Mouse (Mus musculus) neural tube, embryonic 15.5 days (tissue): ENCODE results near the gene Zswim3. TPM values are rescaled to one million over a fixed set of nuclear protein-coding genes. Genes with fewer than 3 reads are reported as not detected.
"Not testable (repeated sequence)": the region's sequence is repeated elsewhere in the genome, so short reads cannot be mapped to it uniquely, and the experiment has no call there.

Experiments used
- ATAC-seq: fragments of 200-750 bp; cut with Nextera tagmentation; 2 replicates; pipeline ENCODE4 v1.8.0; 2017; ENCODE audit warnings: mild to moderate bottlenecking, moderate TSS enrichment, moderate library complexity; ENCODE audit not compliant: low FRiP score
- H3K27ac ChIP-seq: fragments of 300-500 bp; sonication (generic); replicated peaks from 2 replicates; pipeline ENCODE4 v1.5.1; 2015; ENCODE audit warnings: mild to moderate bottlenecking, inconsistent platforms
- H3K27me3 ChIP-seq: fragments of 300-500 bp; sonication (generic); replicated peaks from 2 replicates; pipeline ENCODE4 v1.6.1; 2015; ENCODE audit warnings: inconsistent platforms
- H3K36me3 ChIP-seq: fragments of 300-500 bp; sonication (generic); 2 replicates; pipeline ENCODE4 v1.6.1; 2015; ENCODE audit warnings: inconsistent platforms
- H3K4me1 ChIP-seq: fragments of 300-500 bp; sonication (generic); 2 replicates; pipeline ENCODE4 v1.6.1; 2015; ENCODE audit warnings: inconsistent platforms
- H3K4me2 ChIP-seq: fragments of 300-500 bp; sonication (generic); 2 replicates; pipeline ENCODE4 v1.6.1; 2015; ENCODE audit warnings: inconsistent platforms, mild to moderate bottlenecking, moderate library complexity
- H3K4me3 ChIP-seq: fragments of 300-500 bp; sonication (generic); replicated peaks from 2 replicates; pipeline ENCODE4 v1.5.1; 2015; ENCODE audit warnings: mild to moderate bottlenecking, inconsistent platforms
- H3K9ac ChIP-seq: fragments of 300-500 bp; sonication (generic); replicated peaks from 2 replicates; pipeline ENCODE4 v1.6.1; 2015; ENCODE audit warnings: mild to moderate bottlenecking, inconsistent platforms
- H3K9me3 ChIP-seq: fragments of 300-500 bp; sonication (generic); replicated peaks from 2 replicates; pipeline ENCODE4 v1.6.1; 2016; ENCODE audit warnings: inconsistent platforms
- WGBS: fragments of 180-500 bp; shearing (Covaris S2); methylation state at CpG from one replicate; pipeline ENCODE4 v1.1.7; 2015; ENCODE audit warnings: mixed read lengths; 5-methylcytosine and 5-hydroxymethylcytosine counted together
- polyA plus RNA-seq: library from polyadenylated mRNA; unstranded; fragments of >200 nt; fragmentation: Nextera tagmentation; extraction: Ambion mirVana; gene quantifications from 2 replicates; pipeline ENCODE4 v1.2.1, GENCODE M21; 2015

Gene Zswim3
- polyA plus RNA-seq, 1 experiment from 2014 or later, result 16.2 TPM

GRCm38 (mm10) chr2:164859155-164859554 lies 54.3 kb downstream of the Zswim3 start:
- H3K4me3 ChIP-seq, result no peak overlapping the region
- H3K4me1 ChIP-seq, result peaks cover 28% of the 10 kb centered on the region
- WGBS, result 50% methylated on average over 2 of the region's 2 CpGs
- ATAC-seq, result no peak
- no peaks in the 10 kb centered on the region for H3K9me3 ChIP-seq
- peaks cover 51% of the 10 kb centered on the region for H3K27me3 ChIP-seq
- no peak overlapping the region for H3K4me2 ChIP-seq
- no peak overlapping the region for H3K9ac ChIP-seq
- no peak overlapping the region for H3K27ac ChIP-seq
- no peaks in the 10 kb centered on the region for H3K36me3 ChIP-seq

- Histone ChIP-seq H3K27ac (no peak overlapping the region), H3K9ac (no peak overlapping the region), H3K27me3 (peaks cover 49% of the 10 kb centered on the region), H3K36me3 (no peaks in the 10 kb centered on the region), H3K4me1 (peaks cover 28% of the 10 kb centered on the region), H3K4me2 (no peak overlapping the region), H3K9me3 (no peaks in the 10 kb centered on the region), H3K4me3 (no peak overlapping the region)
- 65% methylated on average over 9 of the region's 9 CpGs for whole genome bisulfite sequencing
- ATAC-seq, result no peak
Observed at GRCm38 (mm10) chr2:164859640-164860432, 54.9 kb downstream of the Zswim3 start.

- H3K9ac ChIP-seq, result no peak overlapping the region
- H3K27ac ChIP-seq, result 0 out of 2 replicates have a peak overlapping the region, but pooled peaks have one; percentile 77
- 78% methylated on average over 4 of the region's 4 CpGs for WGBS
- no peak overlapping the region for H3K4me2 ChIP-seq
- no peaks in the 10 kb centered on the region for H3K36me3 ChIP-seq
- ATAC-seq, result no peak
- peaks cover 24% of the 10 kb centered on the region for H3K4me1 ChIP-seq
- H3K4me3 ChIP-seq, result no peak overlapping the region
- H3K9me3 ChIP-seq, result no peaks in the 10 kb centered on the region
- peaks cover 39% of the 10 kb centered on the region for H3K27me3 ChIP-seq
Observed at GRCm38 (mm10) chr2:164861094-164861493, 56.2 kb downstream of the Zswim3 start.

DNA sequence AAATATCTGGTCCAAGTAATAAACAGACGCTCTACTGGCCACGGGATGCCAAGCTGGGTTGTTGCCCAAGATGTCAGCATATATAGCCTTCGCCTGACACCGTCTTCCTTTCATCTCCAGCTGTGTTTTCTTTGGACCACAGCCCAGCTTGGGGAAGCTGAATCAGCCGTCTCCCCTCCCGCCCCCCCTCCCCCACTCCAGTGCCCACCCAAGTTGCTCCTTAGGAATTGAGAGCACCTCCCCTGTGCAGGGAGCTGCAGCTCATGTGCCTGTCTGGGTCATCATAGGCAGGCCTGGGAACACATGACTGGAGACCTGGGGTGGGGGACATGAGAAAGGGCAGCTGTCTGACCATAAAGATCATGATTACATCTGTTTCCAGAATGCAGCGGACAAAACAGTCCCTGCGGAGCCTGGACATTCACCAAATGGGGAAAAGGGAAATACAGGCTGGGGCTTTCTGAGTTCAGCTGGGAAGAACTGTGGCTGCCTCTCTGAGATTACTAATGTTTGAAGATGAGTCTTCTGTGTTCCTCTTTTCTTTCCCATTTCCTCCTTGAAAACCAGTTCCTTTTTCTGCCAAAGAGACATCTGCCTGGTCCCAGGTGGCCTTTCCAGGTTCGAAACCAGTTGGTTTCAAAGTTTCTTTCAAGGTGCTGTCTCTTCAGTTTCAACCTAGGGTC lies 57.4 kb downstream of the Zswim3 start:
- Histone ChIP-seq H3K9me3 (no peaks in the 10 kb centered on the region), H3K27ac (peak overlapping the region; percentile 77), H3K4me2 (no peak overlapping the region), H3K36me3 (no peaks in the 10 kb centered on the region), H3K9ac (no peak overlapping the region), H3K4me1 (peaks cover 12% of the 10 kb centered on the region), H3K27me3 (peaks cover 26% of the 10 kb centered on the region), H3K4me3 (no peak overlapping the region)
- 36% methylated on average over 9 of the region's 9 CpGs for WGBS
- ATAC-seq, result no peak

DNA sequence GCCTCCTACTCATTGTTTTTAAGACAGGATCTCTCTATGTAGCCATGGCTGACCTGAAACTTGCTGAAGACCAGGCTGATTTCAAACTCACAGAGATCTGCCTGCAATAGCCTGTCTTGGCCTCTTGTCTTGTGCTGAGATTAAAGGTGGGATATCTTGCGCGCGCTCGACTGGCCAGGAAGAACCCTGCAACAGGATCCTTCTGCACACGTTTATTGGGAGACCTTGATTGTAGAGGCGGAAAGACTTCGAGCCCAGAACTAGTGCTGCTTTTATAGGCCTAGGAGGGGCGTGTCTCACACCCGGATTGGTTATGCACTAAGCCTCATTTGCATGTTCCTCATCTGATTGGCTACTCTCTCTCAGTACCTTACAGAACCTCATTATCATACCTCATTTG lies 58.5 kb downstream of the Zswim3 start:
- H3K9me3 ChIP-seq, H3K4me2 ChIP-seq, H3K4me1 ChIP-seq, H3K9ac ChIP-seq, H3K4me3 ChIP-seq, H3K36me3 ChIP-seq, ATAC-seq, H3K27ac ChIP-seq: not testable (repeated sequence)
- 90% methylated on average over 8 of the region's 9 CpGs for WGBS
- peaks cover 15% of the 10 kb centered on the region for H3K27me3 ChIP-seq

DNA sequence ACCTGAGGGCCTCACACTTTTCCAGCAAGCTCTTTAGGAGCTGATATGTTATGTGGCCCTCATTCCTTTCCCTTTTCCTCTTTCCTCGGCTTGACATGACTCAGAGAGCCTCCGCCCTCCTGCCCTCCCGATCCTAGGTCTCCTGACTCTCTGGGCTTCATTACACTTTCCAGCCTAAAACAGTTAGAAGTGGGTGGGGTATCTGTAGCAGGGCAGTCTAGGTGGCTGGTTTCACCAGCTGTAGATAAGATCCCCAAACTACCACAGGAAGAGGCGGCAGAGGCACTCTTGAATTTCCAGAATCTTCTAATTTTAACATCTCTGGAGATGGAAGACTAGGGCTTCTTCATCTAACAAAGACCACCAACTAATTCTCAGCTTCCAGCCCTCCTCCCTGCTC lies 59.7 kb downstream of the Zswim3 start:
- WGBS, result 83% methylated on average over 4 of the region's 4 CpGs
- H3K27ac ChIP-seq, result no peak overlapping the region
- no peak overlapping the region for H3K4me3 ChIP-seq
- no peak overlapping the region for H3K9ac ChIP-seq
- no peak overlapping the region for H3K4me2 ChIP-seq
- peaks cover 3% of the 10 kb centered on the region; the same call in 1 of the 2 replicates for H3K4me1 ChIP-seq
- H3K9me3 ChIP-seq, result no peaks in the 10 kb centered on the region
- H3K36me3 ChIP-seq, result no peaks in the 10 kb centered on the region
- ATAC-seq, result no peak
- H3K27me3 ChIP-seq, result peaks cover 6% of the 10 kb centered on the region; the same call in 1 of the 2 replicates

DNA sequence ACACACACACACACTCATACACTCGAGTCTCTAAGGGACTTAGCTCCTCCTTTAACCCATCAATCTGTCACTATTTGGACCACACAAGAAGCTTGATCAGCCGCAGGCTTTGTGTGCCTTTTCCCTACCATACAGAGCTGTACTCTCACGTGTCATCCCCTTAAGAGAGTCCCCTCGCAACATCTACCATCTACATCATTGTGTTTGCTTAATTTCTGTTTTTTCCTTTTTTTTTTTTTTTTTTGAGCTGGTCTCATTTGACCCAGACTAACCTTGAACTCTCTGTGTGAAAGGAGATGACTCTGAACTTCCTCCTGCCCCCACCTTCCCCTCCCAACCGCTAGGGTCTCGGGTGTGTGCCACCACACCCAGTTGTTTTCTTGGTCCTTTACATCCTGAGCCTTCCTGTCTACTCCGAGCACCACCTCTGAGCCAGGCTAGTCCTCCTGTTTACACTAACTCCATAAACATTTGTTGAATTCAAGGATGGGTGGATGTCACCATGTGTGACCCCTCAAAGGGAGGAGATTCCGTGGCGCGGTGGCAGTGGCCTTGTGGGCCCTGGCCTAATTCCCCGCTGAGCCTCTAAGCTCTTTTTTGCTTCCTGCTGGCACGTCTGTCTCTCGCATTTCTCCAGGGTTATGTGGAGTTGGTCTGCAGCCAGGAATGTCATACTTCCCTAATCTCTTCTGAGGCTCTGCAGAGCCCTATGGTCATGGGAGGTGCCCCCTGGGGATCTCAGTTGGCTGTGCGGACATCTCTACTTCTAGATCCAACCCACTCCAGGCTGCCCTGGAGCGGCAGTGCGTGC lies 62.0 kb downstream of the Zswim3 start:
- WGBS, result 63% methylated on average over 16 of the region's 16 CpGs
- H3K4me3 ChIP-seq, result no peak overlapping the region
- H3K27me3 ChIP-seq, result no peaks in the 10 kb centered on the region
- H3K4me2 ChIP-seq, result no peak overlapping the region
- 0 out of 2 replicates have a peak overlapping the region, but pooled peaks have one; percentile 0 for H3K27ac ChIP-seq
- H3K9ac ChIP-seq, result no peak overlapping the region
- ATAC-seq, result no peak
- H3K9me3 ChIP-seq, result no peaks in the 10 kb centered on the region
- H3K36me3 ChIP-seq, result no peaks in the 10 kb centered on the region
- H3K4me1 ChIP-seq, result 0 out of 2 replicates have a peak, but pooled peaks cover 3% of the 10 kb centered on the region

GRCm38 (mm10) chr2:164867566-164867965 lies 62.7 kb downstream of the Zswim3 start:
- Histone ChIP-seq H3K9ac (no peak overlapping the region), H3K9me3 (no peaks in the 10 kb centered on the region), H3K27me3 (no peaks in the 10 kb centered on the region), H3K4me1 (no peaks in the 10 kb centered on the region), H3K36me3 (no peaks in the 10 kb centered on the region), H3K4me3 (no peak overlapping the region), H3K27ac (0 out of 2 replicates have a peak overlapping the region, but pooled peaks have one; percentile 0), H3K4me2 (no peak overlapping the region)
- 94% methylated on average over 7 of the region's 7 CpGs for WGBS
- ATAC-seq, result no peak

DNA sequence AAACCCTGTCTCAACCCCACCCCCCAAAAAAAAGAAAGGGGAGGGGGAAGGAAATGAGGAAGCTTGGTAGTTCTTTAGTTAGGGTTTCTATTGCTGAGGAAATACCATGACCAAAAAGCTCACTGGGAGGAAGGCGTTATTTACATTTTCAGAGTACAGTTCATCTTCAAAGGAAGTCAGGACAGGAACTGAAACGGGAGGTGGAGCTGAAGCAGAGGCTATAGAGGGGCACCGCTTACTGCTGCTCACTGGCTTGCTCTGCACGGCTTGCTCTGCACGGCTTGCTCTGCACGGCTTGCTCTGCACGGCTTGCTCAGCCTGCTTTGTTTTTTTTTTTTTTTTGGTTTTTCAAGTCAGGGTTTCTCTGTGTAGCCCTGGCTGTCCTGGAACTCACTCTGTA lies 63.6 kb downstream of the Zswim3 start:
- Histone ChIP-seq H3K27me3 (no peaks in the 10 kb centered on the region), H3K9ac (no peak overlapping the region), H3K4me3 (no peak overlapping the region), H3K36me3 (no peaks in the 10 kb centered on the region), H3K27ac (no peak overlapping the region), H3K4me1 (no peaks in the 10 kb centered on the region), H3K9me3 (no peaks in the 10 kb centered on the region), H3K4me2 (no peak overlapping the region)
- ATAC-seq, result no peak
- WGBS, result 84% methylated on average over 7 of the region's 7 CpGs
